11 mouse cellular contexts compared by ENCODE assay signal in genomic region chr6:91707276-91707885, GRCm38 (mm10). TPM values are rescaled to one million over a fixed set of nuclear protein-coding genes. Genes with fewer than 3 reads are reported as not detected.
DNase-seq lines count a peak whose midpoint lies in the region; ATAC-seq and TF ChIP-seq lines count a peak whose summit lies in the region.
"Had no signal": no experiment of that assay in that cellular context is flagged by ENCODE, and none has a peak within 500 bp of the region (broad histone marks: within the 10 kb centered on the region; RNA-seq: fewer than 3 reads in every experiment).

No protein-coding gene starts in this region.

- H3K9ac ChIP-seq in forebrain, postnatal 0 days, result no peak overlapping the region
- no peak overlapping the region for H3K9ac ChIP-seq in midbrain, embryonic 15.5 days
- H3K9ac ChIP-seq: heart, embryonic 15.5 days; limb, embryonic 12.5 days; neural tube, embryonic 12.5 days had no signal

- TF ChIP-seq POLR2A in bone marrow, adult 2 months (IDR thresholded peaks at IDR 0.05; ENCODE audit: borderline replicate concordance, control insufficient read depth, low read depth, low read length), result no peak

- peaks cover 35% of the 10 kb centered on the region for H3K36me3 ChIP-seq in forebrain, postnatal 0 days (ENCODE audit: insufficient read depth)
- H3K36me3 ChIP-seq in midbrain, embryonic 15.5 days (replicated peaks), result peaks cover 4% of the 10 kb centered on the region; the same call in 1 of the 2 replicates

- H3K27ac ChIP-seq in bone marrow, adult 2 months (ENCODE audit: control insufficient read depth, insufficient read depth, low read depth, low read length, poor library complexity), result peak overlapping the region; percentile 16; the same call in 1 of the 2 replicates
- peak overlapping the region; percentile 73 for H3K27ac ChIP-seq in forebrain, postnatal 0 days (ENCODE audit: low read depth, low read length)
- peak overlapping the region; percentile 87 for H3K27ac ChIP-seq in midbrain, embryonic 15.5 days
- H3K27ac ChIP-seq: heart, embryonic 15.5 days; neural tube, embryonic 12.5 days had no signal

- H3K27me3 ChIP-seq in forebrain, postnatal 0 days (ENCODE audit: insufficient read depth, low read length), result no peaks in the 10 kb centered on the region
- no peaks in the 10 kb centered on the region for H3K27me3 ChIP-seq in midbrain, embryonic 15.5 days (replicated peaks)
- H3K27me3 ChIP-seq: heart, embryonic 15.5 days; limb, embryonic 12.5 days; neural tube, embryonic 12.5 days had no signal

- H3K4me3 ChIP-seq in bone marrow, adult 2 months (replicated peaks; ENCODE audit: control insufficient read depth, low read depth, low read length), result no peak overlapping the region
- H3K4me3 ChIP-seq in forebrain, postnatal 0 days (ENCODE audit: low read depth, low read length), result no peak overlapping the region
- H3K4me3 ChIP-seq in midbrain, embryonic 15.5 days, result no peak overlapping the region
- H3K4me3 ChIP-seq: heart, embryonic 15.5 days; limb, embryonic 12.5 days; neural tube, embryonic 12.5 days had no signal

- TF ChIP-seq CTCF in bone marrow, adult 2 months (IDR thresholded peaks at IDR 0.05; ENCODE audit: control insufficient read depth, insufficient read depth, low read length), result no peak
- no peak for TF ChIP-seq CTCF in forebrain, postnatal 0 days (IDR thresholded peaks at IDR 0.05; ENCODE audit: low read depth)

- WGBS in bone marrow, adult 2 months, result 46% methylated on average over 8 of the region's 8 CpGs
- 54% methylated on average over 8 of the region's 8 CpGs for WGBS in forebrain, postnatal 0 days
- 68% methylated on average over 8 of the region's 8 CpGs for WGBS in midbrain, embryonic 15.5 days

- peaks cover 11% of the 10 kb centered on the region for H3K4me1 ChIP-seq in bone marrow, adult 2 months (ENCODE audit: control insufficient read depth, insufficient read depth, low read length)
- H3K4me1 ChIP-seq in forebrain, postnatal 0 days (ENCODE audit: insufficient read depth), result peaks cover 5% of the 10 kb centered on the region; the same call in 1 of the 2 replicates
- H3K4me1 ChIP-seq in midbrain, embryonic 15.5 days, result peaks cover 33% of the 10 kb centered on the region

- ATAC-seq in forebrain, postnatal 0 days, result no peak
- 0 out of 2 replicates have a peak, but pooled peaks have one; percentile 1 for ATAC-seq in midbrain, embryonic 15.5 days (replicated peaks)

- DNase-seq in left cerebral cortex, postnatal 4 days, result peak; percentile 53
- DNase-seq in left cerebral cortex, postnatal 14 days (ENCODE audit: low spot score in 2 of 2), result no peak
- no peak for DNase-seq in forebrain, postnatal 0 days
- DNase-seq in lung, postnatal 4 days, result no peak
- no peak for DNase-seq in spleen, postnatal 4 days (ENCODE audit: low spot score in 2 of 2)
- no peak for DNase-seq in adipocyte (ENCODE audit: low spot score)

- no peaks in the 10 kb centered on the region for H3K9me3 ChIP-seq in forebrain, postnatal 0 days (ENCODE audit: low read length)
- no peaks in the 10 kb centered on the region for H3K9me3 ChIP-seq in midbrain, embryonic 15.5 days
- H3K9me3 ChIP-seq: heart, embryonic 15.5 days; neural tube, embryonic 12.5 days had no signal

- H3K4me2 ChIP-seq in forebrain, postnatal 0 days (ENCODE audit: low read depth), result no peak overlapping the region
- no peak overlapping the region for H3K4me2 ChIP-seq in midbrain, embryonic 15.5 days
- H3K4me2 ChIP-seq: heart, embryonic 15.5 days; limb, embryonic 12.5 days; neural tube, embryonic 12.5 days had no signal

- intact Hi-C loops in left cerebral cortex, postnatal 4 days (cut with DNase I), result no loop called here
- intact Hi-C loops in left cerebral cortex, postnatal 14 days (cut with DNase I), result no loop called here

RNA-seq across cellular contexts. Expression of gene Slc6a6, which starts 23.5 kb away (rescaled TPM):
- total RNA-seq in left cerebral cortex, postnatal 4 days (2021), result 100 to 1,000 TPM; 214 to 227 TPM
- total RNA-seq in left cerebral cortex, postnatal 14 days (2021), result 100 to 1,000 TPM; 159 to 165 TPM
- polyA plus RNA-seq in bone marrow, adult 2 months (2011; ENCODE audit: insufficient read depth, insufficient read length, low replicate concordance, missing spikeins), result 18.5 and 36.3 TPM in 2 replicates
- total RNA-seq in forebrain, postnatal 0 days (2014; rRNA removed), result 72.2 and 101 TPM in 2 replicates
- 89.5 and 139 TPM in 2 replicates for polyA plus RNA-seq in forebrain, postnatal 0 days (2015; fragmentation: Nextera tagmentation; extraction: Ambion mirVana)
- polyA plus RNA-seq in midbrain, embryonic 15.5 days (2015; fragmentation: Nextera tagmentation; extraction: Ambion mirVana), result 117 and 123 TPM in 2 replicates

Comparison
In these comparisons a context has a peak if more than half of its experiments do, and no peak if none do; other contexts are left out.
1. H3K27ac ChIP-seq: peak in every context shown above with its lines; median percentile 87 in midbrain, embryonic 15.5 days; 73 in forebrain, postnatal 0 days; 16 in bone marrow, adult 2 months.